Mouse (Mus musculus) megakaryocyte progenitor cell, adult 5-6 weeks (primary cell): ENCODE measurements at regions not wholly inside any gene's neighbourhood (a gene's known extent, or its start where the extent isn't known, plus 50 kb on each side); places are given as distances from the start of the nearest gene placed in this dataset.
"Not testable (repeated sequence)": the region's sequence is repeated elsewhere in the genome, so short reads cannot be mapped to it uniquely, and the experiment has no call there.

Source experiments
- ATAC-seq: replicated peaks from 2 replicates; pipeline ENCODE4 v1.8.0; 2016; ENCODE audit warnings: mild to moderate bottlenecking, moderate TSS enrichment, inconsistent platforms; ENCODE audit not compliant: poor library complexity

DNA sequence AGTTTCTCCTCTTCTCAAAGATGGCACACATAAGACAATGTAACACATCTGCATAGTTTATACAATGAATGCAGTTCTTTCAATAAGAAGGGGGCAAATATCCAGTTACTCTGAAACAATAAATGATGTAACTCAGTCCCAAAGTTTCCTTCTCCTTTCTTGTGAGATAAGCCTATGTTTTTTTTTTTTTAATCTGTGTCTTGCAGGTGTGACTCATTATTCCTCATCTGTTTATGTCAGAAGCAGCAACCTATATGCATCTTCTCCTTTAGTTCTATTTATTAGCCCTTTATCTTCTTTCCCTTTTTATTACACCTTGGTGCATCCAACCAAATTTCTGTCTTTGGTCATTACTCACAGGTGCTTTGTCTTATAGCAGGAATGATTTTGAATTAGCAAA is 523.2 kb upstream of the Pot1a start:
- no peak for ATAC-seq

DNA sequence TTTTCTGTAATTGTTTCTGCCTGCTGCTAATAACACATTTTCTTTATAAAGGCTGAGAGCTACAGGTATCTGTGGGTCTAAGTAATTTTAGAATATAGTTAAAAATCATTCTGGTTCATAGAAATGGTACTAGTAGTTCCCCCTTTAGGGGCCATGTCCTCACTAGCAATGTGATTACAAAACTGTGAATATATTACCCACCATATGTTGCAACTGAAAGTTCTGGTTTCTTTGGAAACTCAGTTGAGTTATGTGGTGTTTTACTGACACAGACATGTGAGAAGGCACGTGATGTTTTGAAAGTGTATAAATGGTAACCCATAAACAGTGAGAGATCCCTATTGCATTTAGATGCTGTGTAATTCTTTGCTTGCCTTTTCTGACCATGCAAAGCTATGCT is 495.1 kb upstream of the Pot1a start:
- ATAC-seq, result peak; percentile 88

DNA sequence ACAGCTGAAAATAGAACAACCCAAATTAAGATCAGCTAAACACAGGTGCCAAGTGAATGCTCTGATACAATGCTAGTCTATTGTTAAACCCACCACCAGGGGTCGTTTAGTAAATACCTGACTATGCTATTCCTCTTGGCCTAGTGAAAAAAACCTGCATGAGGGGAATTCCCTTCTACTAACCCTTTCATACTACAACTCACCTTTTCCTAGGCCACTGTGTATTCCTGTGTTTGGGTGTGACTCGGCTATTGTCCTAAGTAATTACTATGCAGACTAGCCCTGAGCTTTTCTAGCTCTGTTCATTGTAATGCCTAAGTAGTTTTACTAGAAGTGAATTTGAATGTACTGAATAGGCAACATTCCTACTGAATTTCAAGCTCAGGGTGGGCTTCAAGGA is 492.5 kb upstream of the Pot1a start:
- not testable (repeated sequence) for ATAC-seq

DNA sequence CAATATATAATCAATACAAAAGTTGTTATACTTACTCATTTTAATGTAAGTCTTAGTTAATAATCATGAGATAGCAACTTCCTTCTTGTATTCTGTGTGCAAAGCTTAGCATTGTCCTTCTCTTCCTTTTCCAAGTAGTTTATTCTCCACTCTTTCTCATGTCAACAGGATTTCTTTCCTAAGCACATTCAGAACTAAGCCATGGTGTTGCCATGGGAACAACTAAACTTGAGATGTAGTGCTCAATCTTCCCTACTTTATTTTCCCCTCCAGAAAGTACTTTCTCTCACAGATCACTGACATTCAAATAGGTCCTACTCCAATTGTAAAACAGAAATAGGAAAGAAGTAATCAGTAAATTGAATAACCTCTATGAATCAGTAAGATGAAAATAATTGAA is 490.2 kb upstream of the Pot1a start:
- ATAC-seq, result no peak

- peak; percentile 76 for ATAC-seq
Measured at GRCm38 (mm10) chr6:26297420-26297819, 488.4 kb upstream of the Pot1a start.

- no peak for ATAC-seq
Measured at GRCm38 (mm10) chr6:26287900-26288299, 478.9 kb upstream of the Pot1a start.
